8 mouse cellular contexts compared by ENCODE assay signal in the genomic region with DNA sequence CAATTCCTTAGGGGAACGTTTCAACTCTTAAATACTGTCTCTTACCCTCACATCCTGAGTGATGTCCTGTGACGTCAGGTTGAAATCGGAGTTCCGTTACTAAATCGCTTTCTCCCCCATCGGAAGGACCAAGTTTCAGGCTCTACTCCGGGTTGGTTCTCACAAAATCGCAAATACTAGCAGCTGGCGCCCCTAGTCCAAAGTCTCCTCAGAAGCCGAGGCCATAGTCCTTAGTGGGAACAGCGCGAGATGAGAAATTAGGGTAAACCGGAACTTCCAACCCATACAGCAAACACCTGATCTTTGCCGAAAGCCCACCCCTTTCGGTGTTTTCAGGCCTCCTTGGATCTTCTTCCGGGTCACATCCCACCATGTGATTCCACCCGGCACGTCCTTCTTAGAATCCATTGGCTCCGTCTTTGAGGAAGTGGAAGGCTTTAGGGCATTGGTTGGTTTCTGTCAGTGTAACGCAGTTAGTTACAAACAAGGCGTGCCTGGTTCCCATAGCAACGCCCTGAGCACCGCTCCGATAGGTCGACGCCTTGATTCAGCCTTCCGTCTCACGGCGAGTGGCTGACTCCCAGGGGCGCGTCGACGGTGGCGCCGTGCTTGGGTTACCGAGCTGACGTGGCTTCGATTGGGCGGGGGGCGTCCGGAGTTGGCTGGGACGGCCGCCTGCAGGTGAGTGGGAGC. TPM values are rescaled to one million over a fixed set of nuclear protein-coding genes. Genes with fewer than 3 reads are reported as not detected.
DNase-seq lines count a peak whose midpoint lies in the region; ATAC-seq and TF ChIP-seq lines count a peak whose summit lies in the region.

Gene Eaf2, minus strand, starts transcription at position 421 of the 693 bp plus-strand sequence.
Gene Golgb1, plus strand, starts transcription at position 558 of the 693 bp plus-strand sequence.

- H3K4me3 ChIP-seq in embryonic facial prominence, embryonic 13.5 days, result peak within 1 kb of the TSS; percentile 91
- H3K4me3 ChIP-seq in kidney, adult 2 months (ENCODE audit: insufficient read depth, low read depth, low read length), result peak within 1 kb of the TSS; percentile 83
- peak within 1 kb of the TSS; percentile 96 for H3K4me3 ChIP-seq in limb, embryonic 12.5 days (replicated peaks)
- peak within 1 kb of the TSS; percentile 86 for H3K4me3 ChIP-seq in midbrain, embryonic 15.5 days
- H3K4me3 ChIP-seq in spleen, adult 2 months (ENCODE audit: extremely low read depth, insufficient read depth, insufficient read length), result peak within 1 kb of the TSS; percentile 81

- no peaks in the 10 kb centered on the region for H3K27me3 ChIP-seq in embryonic facial prominence, embryonic 13.5 days
- H3K27me3 ChIP-seq in kidney, adult 2 months (replicated peaks; ENCODE audit: control insufficient read depth, insufficient read depth, low read length), result no peaks in the 10 kb centered on the region
- no peaks in the 10 kb centered on the region for H3K27me3 ChIP-seq in limb, embryonic 12.5 days
- H3K27me3 ChIP-seq in midbrain, embryonic 15.5 days (replicated peaks), result no peaks in the 10 kb centered on the region
- no peaks in the 10 kb centered on the region for H3K27me3 ChIP-seq in spleen, adult 2 months (ENCODE audit: control insufficient read depth, insufficient read depth, low read length)

- TF ChIP-seq CTCF in kidney, adult 2 months (conservative IDR thresholded peaks at IDR 0.05; ENCODE audit: insufficient read depth, insufficient read length, low read depth, low read length), result no peak
- TF ChIP-seq CTCF in spleen, adult 2 months (IDR thresholded peaks at IDR 0.05; ENCODE audit: extremely low read depth, insufficient read depth, insufficient read length, insufficient replicate concordance), result no peak

- peak within 1 kb of the TSS; percentile 78 for H3K27ac ChIP-seq in embryonic facial prominence, embryonic 13.5 days
- H3K27ac ChIP-seq in kidney, adult 2 months (ENCODE audit: insufficient read depth, low read depth, low read length), result peak within 1 kb of the TSS; percentile 74
- peak within 1 kb of the TSS; percentile 84 for H3K27ac ChIP-seq in limb, embryonic 12.5 days
- peak within 1 kb of the TSS; percentile 82 for H3K27ac ChIP-seq in midbrain, embryonic 15.5 days
- peak within 1 kb of the TSS; percentile 93 for H3K27ac ChIP-seq in spleen, adult 2 months (ENCODE audit: insufficient read depth, low read length)

- peak within 1 kb of the TSS; percentile 72 for H3K4me2 ChIP-seq in embryonic facial prominence, embryonic 13.5 days
- H3K4me2 ChIP-seq in limb, embryonic 12.5 days, result peak within 1 kb of the TSS; percentile 69
- peak within 1 kb of the TSS; percentile 76 for H3K4me2 ChIP-seq in midbrain, embryonic 15.5 days

- TF ChIP-seq POLR2A in kidney, adult 2 months (IDR thresholded peaks at IDR 0.05; ENCODE audit: low read depth, low read length), result no peak
- peak; percentile 32; the same call in 1 of the 2 replicates for TF ChIP-seq POLR2A in spleen, adult 2 months (IDR thresholded peaks at IDR 0.05; ENCODE audit: low read depth, low read length)

- under 1% methylated on average over 43 of the region's 43 CpGs for WGBS in embryonic facial prominence, embryonic 13.5 days
- WGBS in kidney, adult 2 months, result under 1% methylated on average over 43 of the region's 43 CpGs
- under 1% methylated on average over 43 of the region's 43 CpGs for WGBS in limb, embryonic 12.5 days
- under 1% methylated on average over 43 of the region's 43 CpGs for WGBS in midbrain, embryonic 15.5 days
- WGBS in spleen, adult 2 months, result 1% methylated on average over 43 of the region's 43 CpGs

- peak within 1 kb of the TSS; percentile 88 for H3K9ac ChIP-seq in embryonic facial prominence, embryonic 13.5 days
- peak within 1 kb of the TSS; percentile 88 for H3K9ac ChIP-seq in limb, embryonic 12.5 days (replicated peaks)
- H3K9ac ChIP-seq in midbrain, embryonic 15.5 days, result peak within 1 kb of the TSS; percentile 76

- H3K36me3 ChIP-seq in embryonic facial prominence, embryonic 13.5 days, result peaks cover 16% of the 10 kb centered on the region
- H3K36me3 ChIP-seq in kidney, adult 2 months (ENCODE audit: control insufficient read depth, insufficient read depth, low read length), result no peaks in the 10 kb centered on the region
- peaks cover 28% of the 10 kb centered on the region for H3K36me3 ChIP-seq in limb, embryonic 12.5 days
- H3K36me3 ChIP-seq in midbrain, embryonic 15.5 days (replicated peaks), result peaks cover 12% of the 10 kb centered on the region
- peaks cover 4% of the 10 kb centered on the region; the same call in 1 of the 2 replicates for H3K36me3 ChIP-seq in spleen, adult 2 months (ENCODE audit: control insufficient read depth, insufficient read depth, low read length)

- no peaks in the 10 kb centered on the region for H3K9me3 ChIP-seq in embryonic facial prominence, embryonic 13.5 days
- no peaks in the 10 kb centered on the region for H3K9me3 ChIP-seq in limb, embryonic 12.5 days
- no peaks in the 10 kb centered on the region for H3K9me3 ChIP-seq in midbrain, embryonic 15.5 days

- ATAC-seq in embryonic facial prominence, embryonic 13.5 days (ENCODE audit: insufficient number of reproducible peaks, insufficient read depth, low FRiP score, low TSS enrichment, low read depth), result peak; percentile 100
- ATAC-seq in limb, embryonic 12.5 days (ENCODE audit: insufficient number of reproducible peaks, insufficient read depth, low FRiP score, low TSS enrichment, low read depth), result peak; percentile 100
- ATAC-seq in midbrain, embryonic 15.5 days (replicated peaks), result peak; percentile 100

- peaks cover 18% of the 10 kb centered on the region for H3K4me1 ChIP-seq in embryonic facial prominence, embryonic 13.5 days
- H3K4me1 ChIP-seq in kidney, adult 2 months (ENCODE audit: control insufficient read depth, insufficient read depth, low read length), result peaks cover 14% of the 10 kb centered on the region
- peaks cover 18% of the 10 kb centered on the region for H3K4me1 ChIP-seq in limb, embryonic 12.5 days (replicated peaks)
- peaks cover 26% of the 10 kb centered on the region for H3K4me1 ChIP-seq in midbrain, embryonic 15.5 days
- peaks cover 5% of the 10 kb centered on the region; the same call in 1 of the 2 replicates for H3K4me1 ChIP-seq in spleen, adult 2 months (ENCODE audit: control insufficient read depth, insufficient read depth, insufficient read length)

- DNase-seq in 3134 (ENCODE audit: extremely low read depth, insufficient read length, low spot score), result peak; percentile 88
- peak; percentile 95 to 96 for DNase-seq in adrenal gland, postnatal 36 days
- DNase-seq in heart, adult 18-20 months, result peak; percentile 95 to 99
- peak; percentile 100 for DNase-seq in kidney, adult 2 months
- DNase-seq in spleen, adult 2 months (ENCODE audit: low read depth in 1 of 2, low spot score in 2 of 2), result peak; percentile 93 to 100

RNA-seq across cellular contexts. Expression of gene Eaf2, which starts in this region (rescaled TPM):
- 1 to 10 TPM in 1 of 2 experiments, under 1 TPM in 1; 0.56 to 1.6 TPM for total RNA-seq in adrenal gland, postnatal 36 days (2021)
- 2.3 and 2.8 TPM in 2 replicates for polyA plus RNA-seq in embryonic facial prominence, embryonic 13.5 days (2015; fragmentation: Nextera tagmentation; extraction: Ambion mirVana)
- 1 to 10 TPM; 1.2 to 1.5 TPM for total RNA-seq in heart, adult 18-20 months (2021)
- polyA plus RNA-seq in kidney, adult 2 months (2012; rRNA removed), result 7.3 and 10.4 TPM in 2 replicates
- 1.1 and 1.7 TPM in 2 replicates for polyA plus RNA-seq in limb, embryonic 12.5 days (2016; fragmentation: Nextera tagmentation; extraction: Ambion mirVana)
- polyA plus RNA-seq in midbrain, embryonic 15.5 days (2015; fragmentation: Nextera tagmentation; extraction: Ambion mirVana), result 0.43 and 0.45 TPM in 2 replicates
- 1.9 and 2.1 TPM in 2 replicates for polyA plus RNA-seq in spleen, adult 2 months (2012; rRNA removed)

RNA-seq across cellular contexts. Expression of gene Golgb1, which starts in this region (rescaled TPM):
- total RNA-seq in adrenal gland, postnatal 36 days (2021), result 10 to 100 TPM; 82.8 to 91.6 TPM
- polyA plus RNA-seq in embryonic facial prominence, embryonic 13.5 days (2015; fragmentation: Nextera tagmentation; extraction: Ambion mirVana), result 119 and 126 TPM in 2 replicates
- total RNA-seq in heart, adult 18-20 months (2021), result 10 to 100 TPM; 41.5 to 41.8 TPM
- 36.2 and 48.8 TPM in 2 replicates for polyA plus RNA-seq in kidney, adult 2 months (2012; rRNA removed)
- 88.7 and 91.6 TPM in 2 replicates for polyA plus RNA-seq in limb, embryonic 12.5 days (2016; fragmentation: Nextera tagmentation; extraction: Ambion mirVana)
- 79.4 and 84.8 TPM in 2 replicates for polyA plus RNA-seq in midbrain, embryonic 15.5 days (2015; fragmentation: Nextera tagmentation; extraction: Ambion mirVana)
- polyA plus RNA-seq in spleen, adult 2 months (2012; rRNA removed), result 21.8 and 31.8 TPM in 2 replicates

Comparison
In these comparisons a context has a peak if more than half of its experiments do, and no peak if none do; other contexts are left out.
1. Peak in every context shown above with its lines: DNase-seq, ATAC-seq, H3K4me3 ChIP-seq and H3K27ac ChIP-seq.